Mouse (Mus musculus) limb, embryonic 13.5 days (tissue): ENCODE measurements around the gene Itgb7. TPM values are rescaled to one million over a fixed set of nuclear protein-coding genes. Genes with fewer than 3 reads are reported as not detected.

Experiments used
- ATAC-seq: fragments of 200-750 bp; cut with Nextera tagmentation; 2 replicates; pipeline ENCODE4 v1.8.0; 2017; ENCODE audit warnings: low read depth, moderate number of reproducible peaks, moderate TSS enrichment; ENCODE audit not compliant: low FRiP score
- H3K27ac ChIP-seq: fragments of 300-500 bp; sonication (generic); 2 replicates; pipeline ENCODE4 v1.5.1; 2015; ENCODE audit warnings: inconsistent platforms, mild to moderate bottlenecking, moderate library complexity
- H3K27me3 ChIP-seq: fragments of 300-500 bp; sonication (generic); 2 replicates; pipeline ENCODE4 v1.6.1; 2015; ENCODE audit warnings: mild to moderate bottlenecking, inconsistent platforms
- H3K36me3 ChIP-seq: fragments of 300-500 bp; sonication (generic); 2 replicates; pipeline ENCODE4 v1.6.1; 2015; ENCODE audit warnings: inconsistent platforms, mild to moderate bottlenecking, moderate library complexity
- H3K4me1 ChIP-seq: fragments of 300-500 bp; sonication (generic); 2 replicates; pipeline ENCODE4 v1.6.1; 2015; ENCODE audit warnings: inconsistent platforms
- H3K4me2 ChIP-seq: fragments of 300-500 bp; sonication (generic); replicated peaks from 2 replicates; pipeline ENCODE4 v1.6.1; 2015; ENCODE audit warnings: inconsistent platforms, mild to moderate bottlenecking, moderate library complexity
- H3K4me3 ChIP-seq: fragments of 300-500 bp; sonication (generic); 2 replicates; pipeline ENCODE4 v1.5.1; 2015; ENCODE audit warnings: moderate library complexity, mild to moderate bottlenecking, inconsistent platforms
- H3K9ac ChIP-seq: fragments of 300-500 bp; sonication (generic); 2 replicates; pipeline ENCODE4 v1.6.1; 2015; ENCODE audit warnings: mild to moderate bottlenecking, inconsistent platforms
- H3K9me3 ChIP-seq: fragments of 300-500 bp; sonication (generic); 2 replicates; pipeline ENCODE4 v1.6.1; 2016; ENCODE audit warnings: inconsistent platforms
- WGBS: fragments of 180-500 bp; shearing (Covaris S2); methylation state at CpG from one replicate; pipeline ENCODE4 v1.1.7; 2015; 5-methylcytosine and 5-hydroxymethylcytosine counted together
- polyA plus RNA-seq: library from polyadenylated mRNA; unstranded; fragments of >200 nt; fragmentation: Nextera tagmentation; extraction: Ambion mirVana; gene quantifications from 2 replicates; pipeline ENCODE4 v1.2.1, GENCODE M21; 2015

Itgb7 gene
- polyA plus RNA-seq, 1 experiment from 2014 or later = 3.5 TPM

DNA sequence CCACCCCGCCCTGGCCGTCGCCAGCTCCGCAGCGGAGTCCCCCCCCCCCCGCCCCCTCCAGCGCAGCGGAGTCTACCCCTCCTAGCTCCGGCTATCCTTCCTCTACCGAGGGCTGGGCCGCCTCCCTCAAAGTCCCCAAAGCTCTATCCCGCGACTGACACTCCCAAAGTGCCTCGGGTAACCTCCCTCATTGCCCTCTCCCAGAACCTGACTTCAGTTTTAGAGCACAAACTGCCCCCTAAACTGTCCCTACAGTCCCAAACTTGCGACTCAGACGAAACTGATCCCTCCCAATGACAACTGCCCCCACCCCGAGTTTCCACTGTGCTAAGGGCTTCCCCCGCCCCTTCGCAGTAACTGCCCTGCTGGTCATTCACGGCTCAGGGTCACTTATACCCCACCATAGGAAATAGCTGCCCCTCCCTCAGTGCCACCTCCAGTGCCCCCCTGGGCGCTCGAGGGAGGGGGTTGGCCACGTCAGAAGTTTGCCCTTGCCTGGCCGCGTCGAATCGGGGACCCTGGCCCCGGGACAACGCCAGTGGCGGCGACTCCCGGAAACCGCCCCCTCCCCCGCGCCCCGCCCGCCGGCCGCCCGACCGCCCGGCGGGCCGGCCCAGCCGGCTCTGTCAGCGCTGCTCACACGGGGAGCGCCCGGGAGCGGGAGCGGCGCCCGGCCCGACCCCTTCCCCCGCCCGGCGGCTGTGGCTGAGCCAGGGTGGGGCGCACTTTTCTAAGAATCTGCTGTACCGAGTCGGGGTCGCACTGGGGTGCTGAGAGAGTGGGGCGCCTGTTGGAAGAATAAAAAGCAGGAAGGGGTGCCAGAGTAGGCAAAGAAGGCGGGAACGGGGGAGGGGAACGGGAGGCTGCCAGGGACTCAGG is 15.7 kb upstream of the Itgb7 start:
- Histone ChIP-seq H3K36me3 (peaks cover 34% of the 10 kb centered on the region), H3K9me3 (no peaks in the 10 kb centered on the region), H3K4me3 (peak overlapping the region; percentile 64), H3K27me3 (no peaks in the 10 kb centered on the region), H3K4me1 (peaks cover 81% of the 10 kb centered on the region), H3K27ac (peak overlapping the region; percentile 99), H3K9ac (peak overlapping the region; percentile 71), H3K4me2 (peak overlapping the region; percentile 93)
- WGBS = 1% methylated on average over 48 of the region's 65 CpGs
- ATAC-seq = peak; percentile 26

DNA sequence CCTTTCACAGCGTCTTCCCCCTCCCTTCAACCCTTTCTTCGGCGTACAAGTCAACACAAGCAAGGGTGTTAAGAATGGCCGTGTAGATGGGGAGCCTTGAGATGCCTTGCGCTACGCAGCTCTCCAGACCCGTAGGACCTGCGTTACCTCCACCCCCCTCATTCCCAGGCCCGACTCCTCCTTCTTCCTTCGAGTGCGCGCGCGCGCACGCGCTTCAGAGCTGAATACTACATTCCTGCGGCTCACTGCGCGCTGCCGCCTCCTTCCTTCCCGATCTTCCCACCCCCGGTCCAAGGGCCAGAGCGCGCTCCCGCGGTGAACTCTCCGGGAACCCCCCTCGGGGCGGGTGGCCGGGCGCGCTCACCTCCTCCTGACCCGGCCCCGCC is 15.1 kb upstream of the Itgb7 start:
- peak overlapping the region; percentile 99 for H3K27ac ChIP-seq
- peaks cover 81% of the 10 kb centered on the region for H3K4me1 ChIP-seq
- H3K36me3 ChIP-seq = peaks cover 34% of the 10 kb centered on the region
- no peaks in the 10 kb centered on the region for H3K27me3 ChIP-seq
- no peaks in the 10 kb centered on the region for H3K9me3 ChIP-seq
- H3K9ac ChIP-seq = peak overlapping the region; percentile 71
- H3K4me3 ChIP-seq = peak overlapping the region; percentile 64
- WGBS = under 1% methylated on average over 29 of the region's 35 CpGs
- peak; percentile 54 for ATAC-seq
- H3K4me2 ChIP-seq = peak overlapping the region; percentile 93

DNA sequence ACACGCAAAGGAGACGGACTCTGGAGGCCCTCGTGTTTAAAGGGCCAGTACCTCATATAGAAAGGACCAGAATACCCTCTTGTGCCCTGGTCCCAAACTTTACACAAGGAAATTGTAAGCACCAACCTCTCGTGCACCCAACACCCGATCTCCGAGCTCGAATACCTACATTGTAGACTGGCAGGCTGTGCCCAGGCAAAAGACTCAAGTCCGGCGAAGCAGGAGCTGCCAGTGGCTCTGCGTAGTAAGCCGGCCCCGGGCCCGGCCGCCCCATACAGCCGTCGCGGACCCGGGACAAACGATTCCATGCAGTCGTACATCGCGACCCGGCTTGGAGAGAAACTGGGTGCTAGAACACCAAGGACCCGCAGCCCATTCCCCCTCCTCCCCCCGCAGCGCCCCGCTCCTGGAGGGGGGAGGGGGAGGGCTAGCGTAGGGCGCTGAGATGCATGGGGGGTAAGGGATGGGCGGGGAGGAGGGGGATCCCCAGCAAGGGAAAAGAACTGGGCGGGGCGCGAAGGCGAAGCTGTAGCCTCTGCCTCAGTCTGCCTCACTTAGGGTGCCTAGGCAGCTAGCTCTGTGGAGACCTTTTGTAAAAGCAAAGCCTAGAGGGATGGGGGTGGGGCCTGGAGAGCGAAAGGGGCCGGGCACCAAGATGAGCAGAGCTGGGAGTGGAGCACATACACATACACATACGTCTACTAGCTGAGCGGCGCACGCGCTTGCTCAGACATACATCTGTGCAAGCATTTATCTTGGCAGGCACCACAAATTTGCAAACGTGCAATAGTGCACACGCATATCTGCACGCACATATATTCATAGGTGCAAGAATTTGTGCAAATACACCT is 14.4 kb upstream of the Itgb7 start:
- no peaks in the 10 kb centered on the region for H3K9me3 ChIP-seq
- ATAC-seq = peak; percentile 50; the same call in 1 of the 2 replicates
- H3K36me3 ChIP-seq = peaks cover 34% of the 10 kb centered on the region
- H3K9ac ChIP-seq = peak overlapping the region; percentile 71
- H3K27me3 ChIP-seq = no peaks in the 10 kb centered on the region
- peak overlapping the region; percentile 99 for H3K27ac ChIP-seq
- peak overlapping the region; percentile 93 for H3K4me2 ChIP-seq
- WGBS = under 1% methylated on average over 41 of the region's 44 CpGs
- H3K4me3 ChIP-seq = peak overlapping the region; percentile 64
- peaks cover 76% of the 10 kb centered on the region for H3K4me1 ChIP-seq

DNA sequence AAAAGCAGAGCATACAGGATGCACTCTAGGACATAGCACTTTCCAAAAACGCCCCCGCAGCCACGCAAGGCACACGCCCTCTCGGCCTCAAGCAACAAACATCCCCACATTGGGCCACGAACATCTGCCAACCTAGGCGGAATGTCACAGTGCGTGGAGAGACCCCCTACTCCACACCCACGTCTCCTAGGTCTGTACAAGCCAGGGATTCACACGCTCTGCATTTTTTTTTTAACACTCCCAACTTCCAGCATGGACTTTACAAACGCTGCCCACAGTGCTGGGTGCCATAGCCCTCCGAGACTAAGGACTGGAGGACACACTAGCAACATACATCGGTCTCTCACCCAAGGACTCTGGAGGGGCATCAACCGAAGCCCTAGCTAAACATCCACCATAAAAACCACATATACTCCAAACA is 13.7 kb upstream of the Itgb7 start:
- no peak for ATAC-seq
- Histone ChIP-seq H3K27ac (peak overlapping the region; percentile 99), H3K27me3 (no peaks in the 10 kb centered on the region), H3K9me3 (no peaks in the 10 kb centered on the region), H3K9ac (peak overlapping the region; percentile 71), H3K36me3 (peaks cover 34% of the 10 kb centered on the region), H3K4me1 (peaks cover 69% of the 10 kb centered on the region), H3K4me2 (peak overlapping the region; percentile 93), H3K4me3 (peak overlapping the region; percentile 64)
- under 1% methylated on average over 14 of the region's 14 CpGs for WGBS

DNA sequence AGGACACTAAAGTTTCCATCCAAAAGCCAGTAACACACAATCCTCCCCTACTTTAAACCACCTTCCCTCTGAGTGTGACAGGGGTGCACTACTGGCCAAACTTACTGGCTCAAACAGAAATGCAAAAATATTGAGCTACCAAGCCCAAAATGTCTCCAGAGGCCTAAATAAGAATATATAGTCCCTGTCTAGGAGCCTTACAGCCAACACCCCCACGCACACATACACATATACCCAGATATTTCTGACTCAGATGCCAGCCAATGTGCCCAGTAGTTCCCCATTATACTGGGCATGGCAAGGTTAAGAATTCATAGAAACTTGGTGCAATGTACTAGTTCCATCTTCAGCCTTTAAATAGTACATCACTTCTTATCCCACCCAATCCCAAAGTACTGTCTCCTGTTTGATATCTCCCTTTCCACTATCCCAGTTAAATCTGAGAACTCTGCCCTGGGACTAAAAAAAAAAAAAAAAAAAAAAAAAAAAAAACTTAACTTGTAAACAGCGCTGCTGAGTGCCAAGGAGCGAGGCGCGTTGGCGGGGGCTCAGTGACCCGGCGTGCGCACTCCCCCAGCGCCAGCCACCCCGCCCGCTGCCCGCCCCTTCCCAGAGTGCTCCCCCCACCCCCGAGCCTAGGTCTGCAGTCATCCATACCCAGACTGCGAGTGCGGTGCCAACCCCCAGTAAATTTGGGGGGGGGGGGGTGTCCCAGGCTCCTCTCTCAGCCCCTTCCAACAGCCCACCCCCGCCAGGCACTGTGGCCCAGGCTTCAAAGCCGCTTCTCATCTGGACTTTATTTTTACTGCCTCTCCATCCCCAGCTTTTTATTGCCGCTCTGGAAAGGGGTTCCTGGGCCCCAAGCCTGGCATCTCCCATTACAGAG is 12.8 kb upstream of the Itgb7 start:
- 5% methylated on average over 19 of the region's 19 CpGs for WGBS
- Histone ChIP-seq H3K9me3 (no peaks in the 10 kb centered on the region), H3K4me1 (peaks cover 60% of the 10 kb centered on the region), H3K36me3 (peaks cover 33% of the 10 kb centered on the region), H3K4me3 (peak overlapping the region; percentile 64), H3K27ac (peak overlapping the region; percentile 99), H3K27me3 (no peaks in the 10 kb centered on the region), H3K9ac (peak overlapping the region; percentile 72), H3K4me2 (peak overlapping the region; percentile 93)
- no peak for ATAC-seq

DNA sequence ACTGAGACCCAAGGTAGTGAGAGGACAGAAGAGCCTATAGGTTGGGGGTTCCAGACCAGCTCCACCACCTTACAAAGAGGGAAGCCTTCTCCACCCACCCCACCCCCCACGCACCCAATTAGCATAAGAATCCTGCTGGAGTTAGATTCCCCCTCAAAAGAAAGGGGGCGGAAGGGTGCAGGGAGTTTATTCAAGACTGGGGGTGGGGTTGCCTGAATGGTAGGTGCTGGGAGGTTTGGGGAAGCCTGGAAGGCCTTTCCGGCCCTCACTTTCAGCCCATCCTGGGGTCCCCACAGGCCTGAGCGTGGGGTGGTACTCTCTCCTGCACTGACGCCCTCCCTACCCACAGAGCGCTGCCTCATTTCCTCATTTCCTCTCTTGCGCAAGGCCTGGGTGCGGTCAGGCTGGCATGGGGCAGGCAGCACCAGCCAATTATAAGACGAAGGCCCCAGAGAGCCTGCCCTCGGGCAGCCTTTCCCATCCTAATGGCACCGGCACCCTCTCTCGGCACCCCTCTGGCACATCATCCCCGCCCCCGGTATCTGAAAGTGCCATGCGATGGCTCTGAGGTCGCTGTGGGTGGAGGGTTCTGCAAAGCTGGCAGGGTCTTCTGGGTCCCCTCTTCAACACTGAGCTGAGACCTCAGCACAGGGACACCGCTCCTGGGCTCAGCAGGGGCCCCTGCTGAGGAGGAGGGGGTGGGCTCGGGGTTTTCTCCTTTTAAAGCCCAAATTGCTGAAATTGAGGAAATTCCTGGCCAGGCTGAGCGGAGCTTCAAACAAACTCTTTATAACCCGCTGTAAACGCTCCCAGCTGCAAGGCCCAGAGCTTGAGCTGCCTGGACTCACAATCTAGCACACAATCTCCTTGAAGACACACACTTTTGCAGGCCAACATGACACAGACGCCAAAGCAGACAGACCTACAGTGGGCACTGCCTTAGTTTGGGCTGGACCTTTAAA is 11.8 kb upstream of the Itgb7 start:
- Histone ChIP-seq H3K9ac (peak overlapping the region; percentile 72), H3K27ac (peak overlapping the region; percentile 99), H3K4me3 (peak overlapping the region; percentile 64), H3K27me3 (no peaks in the 10 kb centered on the region), H3K4me1 (peaks cover 52% of the 10 kb centered on the region), H3K36me3 (peaks cover 44% of the 10 kb centered on the region), H3K4me2 (peak overlapping the region; percentile 93), H3K9me3 (no peaks in the 10 kb centered on the region)
- ATAC-seq = no peak
- 7% methylated on average over 22 of the region's 22 CpGs for WGBS

DNA sequence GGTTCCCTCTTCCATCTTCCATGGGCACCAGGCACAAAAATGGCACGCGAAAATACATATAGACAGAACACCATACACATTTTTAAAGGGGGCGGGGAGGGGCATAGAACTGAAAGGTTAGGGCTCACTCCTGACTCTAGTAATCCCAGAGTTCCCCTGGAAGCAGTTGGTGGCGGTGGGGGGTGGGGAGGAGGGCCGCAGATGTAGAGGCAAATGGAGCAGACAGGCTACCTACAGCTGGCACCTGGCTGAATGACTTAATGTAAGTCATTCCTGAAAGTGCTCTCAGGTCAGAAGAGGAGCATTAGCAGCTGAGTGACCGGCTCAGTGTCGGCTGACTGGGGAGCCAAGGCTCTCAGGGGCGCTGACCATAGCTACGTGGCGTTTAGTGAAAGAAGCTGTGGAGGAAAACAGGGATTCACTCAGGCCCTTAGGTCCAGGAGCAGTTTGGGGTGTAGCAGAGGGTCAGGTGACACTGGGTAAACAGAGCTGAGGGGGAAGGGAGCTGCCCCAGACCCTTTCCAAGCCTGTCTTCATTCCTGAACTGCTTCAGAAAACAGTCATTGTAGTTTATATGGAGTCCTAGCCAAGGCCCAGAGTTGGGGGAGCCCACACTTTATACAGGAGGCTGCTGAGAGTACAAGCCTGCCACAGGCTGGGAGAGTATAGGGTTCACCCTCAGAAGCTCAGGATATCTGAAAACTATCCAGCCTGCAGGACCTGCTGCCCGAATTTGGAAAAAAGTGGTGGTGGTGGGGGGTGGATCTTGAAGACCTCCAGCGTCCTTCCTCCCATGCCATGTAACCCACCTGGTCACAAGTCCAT is 10.9 kb upstream of the Itgb7 start:
- H3K9me3 ChIP-seq = no peaks in the 10 kb centered on the region
- peaks cover 49% of the 10 kb centered on the region for H3K4me1 ChIP-seq
- H3K4me3 ChIP-seq = peak overlapping the region; percentile 64
- peak overlapping the region; percentile 72 for H3K9ac ChIP-seq
- no peak for ATAC-seq
- H3K36me3 ChIP-seq = peaks cover 53% of the 10 kb centered on the region
- H3K27ac ChIP-seq = peak overlapping the region; percentile 99
- H3K4me2 ChIP-seq = peak overlapping the region; percentile 93
- H3K27me3 ChIP-seq = no peaks in the 10 kb centered on the region
- WGBS = 30% methylated on average over 12 of the region's 12 CpGs

DNA sequence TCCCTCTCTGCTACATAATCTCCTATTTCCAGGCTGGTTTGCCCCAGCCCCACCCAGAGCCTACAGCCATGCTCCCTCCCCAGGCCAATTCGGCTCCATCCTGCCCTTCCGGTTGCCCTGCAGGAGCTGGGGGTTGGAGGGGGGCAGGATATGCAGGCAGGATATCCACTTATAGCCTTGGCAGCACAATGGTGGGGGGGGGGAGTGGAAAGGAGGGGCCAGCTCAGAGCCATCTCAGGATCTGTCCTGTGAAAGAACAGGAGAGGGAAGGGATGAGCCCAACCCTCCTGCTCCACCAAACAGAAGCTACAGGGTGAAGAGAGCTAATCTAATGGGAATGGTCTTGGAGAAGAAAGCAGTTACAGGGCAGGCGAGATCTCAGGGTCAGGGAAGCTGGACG is 8.9 kb upstream of the Itgb7 start:
- H3K9me3 ChIP-seq = no peaks in the 10 kb centered on the region
- H3K4me3 ChIP-seq = no peak overlapping the region
- H3K27me3 ChIP-seq = no peaks in the 10 kb centered on the region
- H3K4me2 ChIP-seq = no peak overlapping the region
- H3K4me1 ChIP-seq = peaks cover 44% of the 10 kb centered on the region
- H3K9ac ChIP-seq = no peak overlapping the region
- H3K27ac ChIP-seq = no peak overlapping the region; the same call in 1 of the 2 replicates
- 79% methylated on average over 4 of the region's 4 CpGs for WGBS
- peaks cover 72% of the 10 kb centered on the region for H3K36me3 ChIP-seq
- no peak for ATAC-seq

DNA sequence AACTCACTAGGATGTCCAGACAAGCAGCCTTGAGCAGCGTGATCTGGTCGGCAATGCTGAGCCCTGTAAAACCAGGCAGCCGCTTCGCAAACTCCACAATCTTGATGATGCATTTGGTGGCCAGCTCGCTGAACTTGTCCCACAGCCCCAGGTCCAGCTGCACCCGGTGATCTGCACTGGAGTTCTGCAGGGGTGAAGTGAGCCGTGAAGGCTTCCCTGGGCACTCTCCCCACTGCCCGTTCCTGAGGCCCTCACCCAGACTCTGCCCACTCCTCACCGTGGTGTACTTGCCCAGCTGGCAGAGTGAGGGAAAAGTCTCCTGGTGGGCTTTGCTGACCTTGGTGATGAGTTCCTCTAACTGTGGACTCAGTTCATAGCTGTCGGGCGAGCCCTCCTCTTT is 8.1 kb upstream of the Itgb7 start:
- peak overlapping the region; percentile 28; the same call in 1 of the 2 replicates for H3K27ac ChIP-seq
- H3K36me3 ChIP-seq = peaks cover 79% of the 10 kb centered on the region
- 76% methylated on average over 11 of the region's 11 CpGs for WGBS
- no peak for ATAC-seq
- H3K4me2 ChIP-seq = no peak overlapping the region
- peaks cover 44% of the 10 kb centered on the region for H3K4me1 ChIP-seq
- no peaks in the 10 kb centered on the region for H3K27me3 ChIP-seq
- no peaks in the 10 kb centered on the region for H3K9me3 ChIP-seq
- no peak overlapping the region for H3K4me3 ChIP-seq
- no peak overlapping the region for H3K9ac ChIP-seq

DNA sequence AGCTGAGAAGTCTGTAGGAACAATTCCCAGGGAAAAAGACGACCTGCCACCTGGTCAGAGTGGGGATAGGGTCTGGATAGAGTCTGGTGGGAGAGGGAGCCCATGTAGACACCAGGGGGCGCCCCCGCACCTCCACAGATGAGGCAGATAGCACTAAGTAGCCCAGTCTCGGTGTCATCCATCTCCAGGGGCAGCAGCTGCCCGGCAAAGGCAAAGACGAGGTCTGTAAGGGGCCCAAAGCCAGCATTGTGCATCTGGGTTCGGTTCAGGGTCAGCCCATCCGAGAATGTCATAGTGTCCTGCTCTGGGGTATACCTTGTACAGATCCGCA is 7.5 kb upstream of the Itgb7 start:
- Histone ChIP-seq H3K4me3 (no peak overlapping the region), H3K4me2 (no peak overlapping the region), H3K9me3 (no peaks in the 10 kb centered on the region), H3K36me3 (peaks cover 85% of the 10 kb centered on the region), H3K4me1 (peaks cover 39% of the 10 kb centered on the region), H3K9ac (no peak overlapping the region), H3K27ac (no peak overlapping the region), H3K27me3 (no peaks in the 10 kb centered on the region)
- WGBS = 15% methylated on average over 9 of the region's 9 CpGs
- 0 out of 2 replicates have a peak, but pooled peaks have one; percentile 20 for ATAC-seq
